Mouse (Mus musculus) spleen, adult 18-20 months (tissue): ENCODE results near the gene Rc3h2.

Source experiments
- DNase-seq, 2 experiments: peaks; one replicate each; pipeline ENCODE4 v3.0.0; 2022; ENCODE audit warnings: mixed read lengths in 2 of 2

Gene Rc3h2

DNA sequence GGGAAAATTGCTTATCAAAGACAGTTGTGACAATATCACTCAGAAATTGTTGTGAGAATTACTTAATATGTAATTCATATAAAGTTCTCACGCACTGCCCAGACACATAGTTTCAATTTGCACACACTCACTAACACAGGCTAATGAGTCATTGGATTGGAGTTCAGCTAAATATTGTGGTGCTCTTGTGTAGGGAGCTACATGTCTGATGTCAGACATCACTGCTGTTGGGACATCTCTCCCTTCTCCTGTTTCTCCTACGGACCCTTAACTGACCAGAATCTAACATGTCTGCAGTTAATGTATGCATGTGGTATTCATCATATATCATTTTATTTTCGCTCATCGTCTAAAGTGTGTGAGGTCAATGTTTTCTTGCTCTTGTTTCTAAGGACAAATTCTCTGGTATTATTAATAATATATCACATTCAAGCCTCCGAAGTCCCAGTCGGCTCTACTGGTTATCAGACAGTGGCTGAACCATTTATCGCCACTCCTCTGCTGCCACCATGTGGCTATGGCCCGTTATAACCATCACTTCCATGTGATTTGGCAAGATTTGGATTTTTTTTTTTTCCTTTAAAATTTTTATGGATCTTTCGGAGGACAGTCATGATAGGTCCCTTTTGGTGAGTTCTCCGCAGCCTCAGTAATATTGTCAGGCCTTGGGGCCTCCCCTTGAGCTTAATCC is 84.1 kb downstream of the Rc3h2 start:
- peak in 1 of 2 experiments; percentile 14 for DNase-seq

GRCm38 (mm10) chr2:37333321-37333720 is 89.4 kb downstream of the Rc3h2 start:
- no peak for DNase-seq

- DNase-seq, result no peak
These were observed 96.5 kb downstream of the Rc3h2 start, which contains the start of gene Olfr368 for GRCm38 (mm10) chr2:37326215-37326614. Olfr368 (plus strand) TSS chr2:37326515.
